ENCODE assay signal across 10 mouse cellular contexts in genomic region chr2:92712266-92713144, GRCm38 (mm10).
DNase-seq lines count a peak whose midpoint lies in the region; ATAC-seq lines count a peak whose summit lies in the region.
"Had no signal": no experiment of that assay in that cellular context is flagged by ENCODE, and none has a peak within 500 bp of the region (broad histone marks: within the 10 kb centered on the region; RNA-seq: fewer than 3 reads in every experiment).

No protein-coding gene starts in this region.

- peaks cover 20% of the 10 kb centered on the region for H3K27me3 ChIP-seq in forebrain, embryonic 10.5 days (ENCODE audit: poor library complexity, severe bottlenecking)
- no peaks in the 10 kb centered on the region for H3K27me3 ChIP-seq in forebrain, embryonic 11.5 days (ENCODE audit: control insufficient read depth, insufficient read depth, low read length)
- no peaks in the 10 kb centered on the region for H3K27me3 ChIP-seq in hindbrain, embryonic 15.5 days
- H3K27me3 ChIP-seq in midbrain, embryonic 16.5 days (ENCODE audit: control insufficient read depth, insufficient read depth, low read depth, low read length) = no peaks in the 10 kb centered on the region

- H3K27ac ChIP-seq in forebrain, embryonic 10.5 days = peak overlapping the region; percentile 60; the same call in 1 of the 2 replicates
- H3K27ac ChIP-seq in forebrain, embryonic 11.5 days (ENCODE audit: low read depth, low read length) = no peak overlapping the region
- peak overlapping the region; percentile 83 for H3K27ac ChIP-seq in hindbrain, embryonic 15.5 days (replicated peaks)
- H3K27ac ChIP-seq in midbrain, embryonic 16.5 days (ENCODE audit: low read length) = peak overlapping the region; percentile 91

- H3K9ac ChIP-seq in forebrain, embryonic 11.5 days (ENCODE audit: low read length) = no peak overlapping the region
- no peak overlapping the region for H3K9ac ChIP-seq in hindbrain, embryonic 15.5 days
- H3K9ac ChIP-seq in midbrain, embryonic 16.5 days (ENCODE audit: low read depth, low read length) = peak overlapping the region; percentile 42; the same call in 1 of the 2 replicates

- peaks cover 29% of the 10 kb centered on the region for H3K4me1 ChIP-seq in forebrain, embryonic 10.5 days
- H3K4me1 ChIP-seq in forebrain, embryonic 11.5 days (replicated peaks; ENCODE audit: control insufficient read depth, insufficient read depth, low read length) = peaks cover 11% of the 10 kb centered on the region; the same call in 1 of the 2 replicates
- H3K4me1 ChIP-seq in hindbrain, embryonic 15.5 days (replicated peaks) = peaks cover 26% of the 10 kb centered on the region
- H3K4me1 ChIP-seq in midbrain, embryonic 16.5 days (ENCODE audit: control insufficient read depth, insufficient read depth, low read length) = peaks cover 27% of the 10 kb centered on the region

- H3K9me3 ChIP-seq in forebrain, embryonic 10.5 days = no peaks in the 10 kb centered on the region
- H3K9me3 ChIP-seq in forebrain, embryonic 11.5 days (ENCODE audit: control insufficient read depth, low read length) = no peaks in the 10 kb centered on the region
- no peaks in the 10 kb centered on the region for H3K9me3 ChIP-seq in hindbrain, embryonic 15.5 days
- H3K9me3 ChIP-seq in midbrain, embryonic 16.5 days (replicated peaks; ENCODE audit: control insufficient read depth, low read length, poor library complexity, severe bottlenecking) = no peaks in the 10 kb centered on the region

- no peak for ATAC-seq in forebrain, embryonic 11.5 days (replicated peaks; ENCODE audit: low FRiP score)
- peak; percentile 71; the same call in 1 of the 2 replicates for ATAC-seq in hindbrain, embryonic 15.5 days (ENCODE audit: low FRiP score, low read depth)
- peak; percentile 89 for ATAC-seq in midbrain, embryonic 16.5 days
- ATAC-seq: intestine, postnatal 0 days had no signal

- 68% methylated on average over 11 of the region's 11 CpGs for WGBS in forebrain, embryonic 10.5 days
- WGBS in forebrain, embryonic 11.5 days = 61% methylated on average over 11 of the region's 11 CpGs
- 44% methylated on average over 11 of the region's 11 CpGs for WGBS in hindbrain, embryonic 15.5 days
- 29% methylated on average over 11 of the region's 11 CpGs for WGBS in midbrain, embryonic 16.5 days

- no peak overlapping the region for H3K4me2 ChIP-seq in forebrain, embryonic 11.5 days (ENCODE audit: low read depth, low read length, severe bottlenecking)
- H3K4me2 ChIP-seq in hindbrain, embryonic 15.5 days = peak overlapping the region; percentile 19; the same call in 1 of the 2 replicates
- 0 out of 2 replicates have a peak overlapping the region, but pooled peaks have one; percentile 1 for H3K4me2 ChIP-seq in midbrain, embryonic 16.5 days (ENCODE audit: low read length)

- no peak overlapping the region for H3K4me3 ChIP-seq in forebrain, embryonic 10.5 days
- no peak overlapping the region for H3K4me3 ChIP-seq in forebrain, embryonic 11.5 days (ENCODE audit: low read depth, low read length)
- no peak overlapping the region for H3K4me3 ChIP-seq in hindbrain, embryonic 15.5 days
- H3K4me3 ChIP-seq in midbrain, embryonic 16.5 days (ENCODE audit: low read depth, low read length) = no peak overlapping the region

- no peaks in the 10 kb centered on the region for H3K36me3 ChIP-seq in forebrain, embryonic 10.5 days (replicated peaks)
- H3K36me3 ChIP-seq in forebrain, embryonic 11.5 days (ENCODE audit: control insufficient read depth, insufficient read depth, low read length) = no peaks in the 10 kb centered on the region
- no peaks in the 10 kb centered on the region for H3K36me3 ChIP-seq in hindbrain, embryonic 15.5 days
- no peaks in the 10 kb centered on the region for H3K36me3 ChIP-seq in midbrain, embryonic 16.5 days (ENCODE audit: control insufficient read depth, insufficient read depth, low read length)

- peak; percentile 40 for DNase-seq in forebrain, embryonic 10.5 days (ENCODE audit: extremely low spot score, low spot score)
- DNase-seq in forebrain, embryonic 11.5 days (ENCODE audit: low spot score) = no peak
- peak; percentile 59 for DNase-seq in embryo, embryonic 10.5 days (ENCODE audit: low spot score)
- DNase-seq in thymus, adult 18-20 months = no peak
- no peak for DNase-seq in cerebellum, adult 8-10 months
- no peak for DNase-seq in kidney, adult 11 months
- DNase-seq: liver had no signal

Comparison
In these comparisons a context has a peak if more than half of its experiments do, and no peak if none do; other contexts are left out.
1. DNase-seq: peak in forebrain, embryonic 10.5 days (single experiment) and embryo, embryonic 10.5 days (single experiment); none in forebrain, embryonic 11.5 days (single experiment), thymus, adult 18-20 months (0 of 2), cerebellum, adult 8-10 months (single experiment) and kidney, adult 11 months (single experiment).